Mouse (Mus musculus) spleen, embryonic (tissue): ENCODE data around the gene Sprr2j-ps.

Experiments used
- CTCF ChIA-PET: fragments of 350-600 bp; sonication (Branson Sonifier 250); formaldehyde crosslinking; loops from one replicate; lab custom pipeline; 2022; lab: Charles Lee

The Sprr2j-ps gene

DNA sequence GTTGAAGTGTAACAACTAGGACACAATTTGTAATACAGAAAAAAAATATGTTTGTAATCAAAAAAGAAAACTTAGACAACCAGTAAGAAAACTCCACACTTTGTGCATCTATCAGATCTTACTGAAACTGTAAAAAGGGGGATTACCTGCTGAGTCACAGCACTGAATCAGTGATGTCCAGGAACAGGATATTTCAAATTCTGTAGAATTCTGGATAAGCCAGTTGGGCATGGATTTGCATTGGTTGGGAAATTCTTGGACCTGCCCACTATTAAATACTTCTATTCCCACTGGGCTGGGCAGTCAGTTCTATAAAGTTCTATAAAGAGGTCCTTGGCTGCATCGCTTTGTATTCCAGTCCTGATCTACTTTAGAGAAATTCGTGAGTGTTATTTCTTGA, at the start of gene Sprr2j-ps:
Gene Sprr2j-ps (plus strand): TSS at position 301 of the 400 bp plus-strand sequence.
- CTCF ChIA-PET = no interaction called here

- CTCF ChIA-PET = no interaction called here
Observed at GRCm38 (mm10) chr3:92373613-92374012, 44.3 kb upstream of the Sprr2j-ps start.

- CTCF ChIA-PET = no interaction called here
Observed at GRCm38 (mm10) chr3:92385385-92385784, 32.5 kb upstream of the Sprr2j-ps start, which contains the start of gene Sprr2h. Gene Sprr2h, plus strand, starts transcription at chr3:92385685.

- CTCF ChIA-PET = no interaction called here
Observed at GRCm38 (mm10) chr3:92394301-92394700, 23.6 kb upstream of the Sprr2j-ps start.

- CTCF ChIA-PET = no interaction called here
Observed at GRCm38 (mm10) chr3:92407691-92408090, 10.2 kb upstream of the Sprr2j-ps start, which contains the start of gene Sprr2i. Gene Sprr2i, plus strand, starts transcription at chr3:92407991.

GRCm38 (mm10) chr3:92429323-92429722, 11.4 kb downstream of the Sprr2j-ps start, which contains the start of gene Gm9774:
Gene Gm9774, minus strand, starts transcription at chr3:92429423.
- CTCF ChIA-PET = no interaction called here

- CTCF ChIA-PET = interaction anchor here (0.6 kb wide), 1 partner anchor 197 kb away, joined by 5 read pairs; no protein-coding TSS in a partner anchor
Observed at GRCm38 (mm10) chr3:92432282-92432681, 14.4 kb downstream of the Sprr2j-ps start, which contains the start of gene Sprr2k. Gene Sprr2k, plus strand, starts transcription at chr3:92432582.

GRCm38 (mm10) chr3:92438689-92439088, 20.8 kb downstream of the Sprr2j-ps start, which contains the start of gene Sprr1b:
Gene Sprr1b, minus strand, starts transcription at chr3:92438789.
- CTCF ChIA-PET = no interaction called here

- CTCF ChIA-PET = no interaction called here
Observed at GRCm38 (mm10) chr3:92440177-92440576, 22.3 kb downstream of the Sprr2j-ps start.

DNA sequence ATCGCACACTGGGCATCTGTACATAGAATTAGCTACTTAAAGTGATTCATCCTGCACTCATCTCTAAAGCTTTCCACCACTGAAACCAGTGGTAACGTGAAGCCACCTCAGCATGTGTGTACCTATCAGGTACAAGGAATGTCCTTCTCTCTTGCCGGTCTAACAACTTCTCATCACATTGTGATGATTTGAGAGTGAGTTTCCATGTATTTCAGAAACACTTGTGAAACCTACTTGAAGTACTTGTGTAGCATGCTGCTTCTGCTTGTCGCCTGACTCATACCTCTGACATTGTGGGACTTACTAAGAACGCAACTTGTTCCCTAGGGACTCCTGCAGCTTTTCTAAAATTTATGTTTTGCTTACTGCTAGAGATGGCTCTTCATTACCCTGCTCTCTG, 37.3 kb downstream of the Sprr2j-ps start:
- CTCF ChIA-PET = no interaction called here

DNA sequence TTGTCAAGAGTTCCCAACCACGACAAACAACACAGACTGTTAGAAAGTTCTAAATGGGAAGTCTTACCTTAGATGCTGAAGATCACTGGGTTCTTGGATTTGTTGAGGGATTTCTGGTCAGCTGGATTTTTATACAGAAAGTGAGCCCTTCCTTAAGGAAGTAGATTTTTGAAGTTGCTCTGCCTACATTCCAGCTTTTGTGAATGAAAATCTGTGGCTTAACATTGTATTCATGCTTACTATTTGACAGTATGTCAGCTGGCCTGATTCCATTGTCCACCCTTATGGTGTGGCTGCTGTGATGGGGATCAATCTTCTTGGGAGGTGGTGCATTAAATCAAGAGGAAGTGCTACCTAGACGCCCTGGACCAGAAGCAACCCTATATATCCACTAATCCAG, 40.7 kb downstream of the Sprr2j-ps start, which contains the start of gene Sprr3:
Gene Sprr3 (minus strand): TSS at position 101 of the 400 bp plus-strand sequence.
- CTCF ChIA-PET = no interaction called here

DNA sequence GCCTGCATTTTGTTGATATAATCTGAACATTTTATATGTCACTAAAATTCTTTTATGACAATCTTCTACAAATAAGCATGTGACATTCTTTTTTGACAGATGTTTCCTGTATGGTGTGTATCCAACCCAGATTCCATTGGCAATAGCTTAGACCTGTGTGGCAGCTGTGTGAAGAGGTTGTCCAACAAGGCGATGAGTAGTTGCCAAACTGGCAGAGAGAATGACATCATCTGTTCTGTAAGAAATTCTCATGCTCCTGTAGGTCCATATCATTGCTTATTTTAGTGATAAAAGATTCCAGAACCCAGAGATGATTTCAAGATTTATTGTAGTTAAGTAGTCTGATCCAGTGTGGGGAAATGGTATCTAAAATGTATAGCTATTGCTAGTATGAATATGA, 48.7 kb downstream of the Sprr2j-ps start:
- CTCF ChIA-PET = no interaction called here

- CTCF ChIA-PET = no interaction called here
Observed at GRCm38 (mm10) chr3:92467424-92467823, 49.5 kb downstream of the Sprr2j-ps start.
